8 mouse cellular contexts compared by ENCODE assay signal in genomic region chr5:122731991-122732673, GRCm38 (mm10). TPM values are rescaled to one million over a fixed set of nuclear protein-coding genes. Genes with fewer than 3 reads are reported as not detected.
DNase-seq lines count a peak whose midpoint lies in the region; ATAC-seq and TF ChIP-seq lines count a peak whose summit lies in the region.

No protein-coding gene starts in this region.

- peak overlapping the region; percentile 62 for H3K27ac ChIP-seq in liver, adult 2 months (replicated peaks; ENCODE audit: insufficient read depth, low read depth, low read length)
- no peak overlapping the region for H3K27ac ChIP-seq in neural tube, embryonic 12.5 days

- TF ChIP-seq CTCF in liver, adult 2 months (IDR thresholded peaks at IDR 0.05; ENCODE audit: low read depth, low read length) = no peak

- H3K36me3 ChIP-seq in liver, adult 2 months (ENCODE audit: control insufficient read depth, insufficient read depth, low read length) = peaks cover 8% of the 10 kb centered on the region; the same call in 1 of the 2 replicates
- H3K36me3 ChIP-seq in neural tube, embryonic 12.5 days = peaks cover 14% of the 10 kb centered on the region

- WGBS in liver, adult 2 months = 56% methylated on average over 15 of the region's 15 CpGs
- WGBS in neural tube, embryonic 12.5 days = 65% methylated on average over 15 of the region's 15 CpGs

- 0 out of 2 replicates have a peak overlapping the region, but pooled peaks have one; percentile 7 for H3K4me2 ChIP-seq in neural tube, embryonic 12.5 days (replicated peaks)

- H3K9ac ChIP-seq in liver, adult 2 months (ENCODE audit: low read depth, low read length) = 0 out of 2 replicates have a peak overlapping the region, but pooled peaks have one; percentile 20
- no peak overlapping the region for H3K9ac ChIP-seq in neural tube, embryonic 12.5 days

- no peaks in the 10 kb centered on the region for H3K9me3 ChIP-seq in neural tube, embryonic 12.5 days

- no peaks in the 10 kb centered on the region for H3K79me2 ChIP-seq in liver, adult 2 months (ENCODE audit: control insufficient read depth, insufficient read depth, low read length)

- DNase-seq in adrenal gland, adult 2 months = peak; percentile 23
- no peak for DNase-seq in adrenal gland, adult 18-20 months (ENCODE audit: low spot score in 2 of 2)
- DNase-seq in embryo, embryonic 10 days (ENCODE audit: low spot score) = peak; percentile 62
- peak; percentile 12 for DNase-seq in liver, adult 2 months (ENCODE audit: extremely low read depth, low read depth, low spot score)
- DNase-seq in testis, postnatal 14 days (ENCODE audit: low spot score) = no peak
- no peak for DNase-seq in cerebellum, adult 11 months

- H3K4me1 ChIP-seq in liver, adult 2 months (ENCODE audit: control insufficient read depth, insufficient read depth, low read length) = no peaks in the 10 kb centered on the region
- no peaks in the 10 kb centered on the region for H3K4me1 ChIP-seq in neural tube, embryonic 12.5 days

- H3K4me3 ChIP-seq in liver, adult 2 months (ENCODE audit: insufficient read depth, low read depth, low read length) = no peak overlapping the region
- no peak overlapping the region for H3K4me3 ChIP-seq in neural tube, embryonic 12.5 days

- peak; percentile 80 to 85 for ATAC-seq in hematopoietic stem cell, adult 5-6 weeks (replicated peaks in 1 of 2; ENCODE audit: insufficient read depth in 1 of 2, low FRiP score in 2 of 2, low TSS enrichment in 1 of 2, low read depth in 1 of 2, poor library complexity in 2 of 2, severe bottlenecking in 2 of 2)
- no peak for ATAC-seq in neural tube, embryonic 12.5 days (ENCODE audit: low FRiP score, low read depth)

- TF ChIP-seq POLR2A in liver, adult 2 months (IDR thresholded peaks at IDR 0.05; ENCODE audit: extremely low read depth, insufficient read depth, low read length) = no peak

- no peaks in the 10 kb centered on the region for H3K27me3 ChIP-seq in liver, adult 2 months (ENCODE audit: control insufficient read depth, insufficient read depth, low read length)
- H3K27me3 ChIP-seq in neural tube, embryonic 12.5 days (replicated peaks) = no peaks in the 10 kb centered on the region

RNA-seq across cellular contexts. Expression of gene P2rx4, which starts 24.8 kb away (rescaled TPM):
- total RNA-seq in adrenal gland, adult 2 months (2021) = 10 to 100 TPM; 35.2 to 46.2 TPM
- 30.3 and 42.5 TPM in 2 replicates for polyA plus RNA-seq in adrenal gland, adult 2 months (2012; rRNA removed)
- total RNA-seq in adrenal gland, adult 18-20 months (2021) = 10 to 100 TPM; 36.2 to 41.3 TPM
- total RNA-seq in hematopoietic stem cell, adult 5-6 weeks (2017) = 15.2 and 19.2 TPM in 2 replicates
- 43.2 and 59.9 TPM in 2 replicates for total RNA-seq in liver, adult 2 months (2014; rRNA removed)
- polyA plus RNA-seq in liver, adult 2 months (2012; rRNA removed) = 50.1 and 59.5 TPM in 2 replicates
- polyA plus RNA-seq in neural tube, embryonic 12.5 days (2016; fragmentation: Nextera tagmentation; extraction: Ambion mirVana) = 13.0 and 15.2 TPM in 2 replicates

RNA-seq across cellular contexts. Expression of gene Camkk2, which starts 47.1 kb away (rescaled TPM):
- total RNA-seq in adrenal gland, adult 2 months (2021) = 10 to 100 TPM; 34.2 to 42.3 TPM
- polyA plus RNA-seq in adrenal gland, adult 2 months (2012; rRNA removed) = 53.4 and 55.5 TPM in 2 replicates
- 10 to 100 TPM; 26.7 to 36.4 TPM for total RNA-seq in adrenal gland, adult 18-20 months (2021)
- total RNA-seq in hematopoietic stem cell, adult 5-6 weeks (2017) = 23.7 and 41.6 TPM in 2 replicates
- 6.3 and 8.3 TPM in 2 replicates for total RNA-seq in liver, adult 2 months (2014; rRNA removed)
- 16.4 and 17.7 TPM in 2 replicates for polyA plus RNA-seq in liver, adult 2 months (2012; rRNA removed)
- 43.1 and 44.2 TPM in 2 replicates for polyA plus RNA-seq in neural tube, embryonic 12.5 days (2016; fragmentation: Nextera tagmentation; extraction: Ambion mirVana)

Comparison
In these comparisons a context has a peak if more than half of its experiments do, and no peak if none do; other contexts are left out.
1. DNase-seq: peak in adrenal gland, adult 2 months (single experiment), embryo, embryonic 10 days (single experiment) and liver, adult 2 months (single experiment); none in adrenal gland, adult 18-20 months (0 of 2), testis, postnatal 14 days (single experiment) and cerebellum, adult 11 months (single experiment).